Mouse (Mus musculus) R1 (cell line): ENCODE measurements around the gene Rab11fip4.

Experiments
- DNase-seq: peaks from one replicate; pipeline ENCODE4 v3.0.0-alpha.2; 2018; ENCODE audit warnings: low read depth, low spot score

Gene Rab11fip4

GRCm38 (mm10) chr11:79737865-79738502 is 147.0 kb downstream of the Rab11fip4 start:
- no peak for DNase-seq

GRCm38 (mm10) chr11:79738725-79739558 is 147.9 kb downstream of the Rab11fip4 start:
- DNase-seq, result no peak

GRCm38 (mm10) chr11:79740740-79741512 is 149.9 kb downstream of the Rab11fip4 start:
- no peak for DNase-seq

- no peak for DNase-seq
Measured at GRCm38 (mm10) chr11:79746552-79747102, 155.6 kb downstream of the Rab11fip4 start.
